Mouse (Mus musculus) limb, embryonic 15.5 days (tissue): ENCODE data around the gene Zfp385b. TPM values are rescaled to one million over a fixed set of nuclear protein-coding genes. Genes with fewer than 3 reads are reported as not detected.

Source experiments
- ATAC-seq: fragments of 200-750 bp; cut with Nextera tagmentation; 2 replicates; pipeline ENCODE4 v1.8.0; 2017; ENCODE audit warnings: low read depth, moderate TSS enrichment; ENCODE audit not compliant: insufficient number of reproducible peaks, low FRiP score, low TSS enrichment
- H3K27ac ChIP-seq: fragments of 300-500 bp; sonication (generic); 2 replicates; pipeline ENCODE4 v1.5.1; 2015; ENCODE audit warnings: moderate library complexity, mild to moderate bottlenecking, inconsistent platforms
- H3K27me3 ChIP-seq: fragments of 300-500 bp; sonication (generic); 2 replicates; pipeline ENCODE4 v1.6.1; 2015; ENCODE audit warnings: inconsistent platforms
- H3K36me3 ChIP-seq: fragments of 300-500 bp; sonication (generic); 2 replicates; pipeline ENCODE4 v1.6.1; 2015; ENCODE audit warnings: inconsistent platforms
- H3K4me1 ChIP-seq: fragments of 300-500 bp; sonication (generic); 2 replicates; pipeline ENCODE4 v1.6.1; 2015; ENCODE audit warnings: inconsistent platforms
- H3K4me2 ChIP-seq: fragments of 300-500 bp; sonication (generic); 2 replicates; pipeline ENCODE4 v1.6.1; 2015; ENCODE audit warnings: mild to moderate bottlenecking, inconsistent platforms
- H3K4me3 ChIP-seq: fragments of 300-500 bp; sonication (generic); 2 replicates; pipeline ENCODE4 v1.5.1; 2015; ENCODE audit warnings: mild to moderate bottlenecking, inconsistent platforms
- H3K9ac ChIP-seq: fragments of 300-500 bp; sonication (generic); 2 replicates; pipeline ENCODE4 v1.6.1; 2015; ENCODE audit warnings: inconsistent platforms
- H3K9me3 ChIP-seq: fragments of 300-500 bp; sonication (generic); 2 replicates; pipeline ENCODE4 v1.6.1; 2016; ENCODE audit warnings: inconsistent platforms
- WGBS: fragments of 180-500 bp; shearing (Covaris S2); methylation state at CpG from one replicate; pipeline ENCODE4 v1.1.7; 2015; 5-methylcytosine and 5-hydroxymethylcytosine counted together
- polyA plus RNA-seq: library from polyadenylated mRNA; unstranded; fragments of >200 nt; fragmentation: Nextera tagmentation; extraction: Ambion mirVana; gene quantifications from 2 replicates; pipeline ENCODE4 v1.2.1, GENCODE M21; 2015

Gene Zfp385b
- polyA plus RNA-seq, 1 experiment from 2014 or later, result 12.9 TPM

DNA sequence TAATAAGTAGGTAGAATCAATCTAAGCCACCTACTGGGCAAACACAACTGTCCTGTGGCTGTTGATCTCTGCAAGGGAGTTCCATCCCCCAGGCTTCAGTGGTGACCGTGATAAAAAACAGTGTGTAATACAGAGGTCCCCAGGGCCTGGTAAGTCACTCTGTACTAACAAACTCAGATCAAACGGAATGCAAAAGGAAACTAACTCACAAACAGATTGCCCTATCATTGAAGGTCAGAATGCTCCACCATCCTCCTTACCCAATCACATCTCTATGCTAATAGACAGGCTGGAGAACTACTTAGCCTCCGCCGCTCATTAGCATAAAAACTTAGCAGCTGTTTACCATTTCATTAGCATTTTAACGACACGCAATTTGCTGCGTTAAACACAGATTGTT is 313.1 kb downstream of the Zfp385b start:
- no peak overlapping the region for H3K4me3 ChIP-seq
- H3K4me2 ChIP-seq, result no peak overlapping the region
- no peak for ATAC-seq
- no peaks in the 10 kb centered on the region for H3K36me3 ChIP-seq
- 0 out of 2 replicates have a peak, but pooled peaks cover 4% of the 10 kb centered on the region for H3K4me1 ChIP-seq
- no peaks in the 10 kb centered on the region for H3K9me3 ChIP-seq
- WGBS, result 8% methylated on average over 7 of the region's 7 CpGs
- no peaks in the 10 kb centered on the region for H3K27me3 ChIP-seq
- H3K9ac ChIP-seq, result no peak overlapping the region
- H3K27ac ChIP-seq, result no peak overlapping the region

DNA sequence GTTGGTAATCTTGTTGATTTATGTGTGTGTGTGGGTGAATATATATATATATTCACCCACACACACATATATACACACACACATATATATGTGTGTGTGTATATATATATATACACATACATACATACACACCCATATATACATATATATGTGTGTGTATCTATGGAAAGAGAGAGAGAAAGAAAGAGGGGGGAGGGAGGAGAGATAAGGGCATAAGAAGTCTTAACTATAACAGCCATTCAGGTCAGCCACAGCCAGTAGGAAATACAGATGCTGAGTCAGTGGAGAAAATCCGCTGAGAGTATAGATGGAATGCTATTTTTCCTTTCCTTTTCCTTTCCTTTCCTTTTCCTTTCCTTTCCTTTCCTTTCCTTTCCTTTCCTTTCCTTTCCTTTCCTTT is 313.8 kb downstream of the Zfp385b start:
- ATAC-seq, result no peak
- 69% methylated on average over 1 of the region's 1 CpGs for WGBS

GRCm38 (mm10) chr2:77503674-77504351 is 315.6 kb downstream of the Zfp385b start:
- H3K4me2 ChIP-seq, result no peak overlapping the region
- 0 out of 2 replicates have a peak, but pooled peaks cover 4% of the 10 kb centered on the region for H3K4me1 ChIP-seq
- no peak overlapping the region for H3K27ac ChIP-seq
- no peak for ATAC-seq
- WGBS, result 91% methylated on average over 6 of the region's 6 CpGs
- H3K27me3 ChIP-seq, result no peaks in the 10 kb centered on the region
- H3K9ac ChIP-seq, result no peak overlapping the region
- no peak overlapping the region for H3K4me3 ChIP-seq
- no peaks in the 10 kb centered on the region for H3K36me3 ChIP-seq
- H3K9me3 ChIP-seq, result no peaks in the 10 kb centered on the region

More for the DNA sequence above, 313.8 kb downstream of the Zfp385b start:
- Histone ChIP-seq H3K4me3 (no peak overlapping the region), H3K9me3 (no peaks in the 10 kb centered on the region), H3K4me1 (0 out of 2 replicates have a peak, but pooled peaks cover 4% of the 10 kb centered on the region), H3K4me2 (no peak overlapping the region), H3K9ac (no peak overlapping the region), H3K27ac (no peak overlapping the region), H3K36me3 (no peaks in the 10 kb centered on the region), H3K27me3 (no peaks in the 10 kb centered on the region)

GRCm38 (mm10) chr2:77503217-77503616 is 316.2 kb downstream of the Zfp385b start:
- WGBS, result 87% methylated on average over 8 of the region's 8 CpGs
- no peak overlapping the region for H3K27ac ChIP-seq
- H3K9me3 ChIP-seq, result no peaks in the 10 kb centered on the region
- 0 out of 2 replicates have a peak, but pooled peaks cover 4% of the 10 kb centered on the region for H3K4me1 ChIP-seq
- H3K4me3 ChIP-seq, result no peak overlapping the region
- ATAC-seq, result no peak
- no peaks in the 10 kb centered on the region for H3K27me3 ChIP-seq
- no peak overlapping the region for H3K4me2 ChIP-seq
- no peak overlapping the region for H3K9ac ChIP-seq
- H3K36me3 ChIP-seq, result no peaks in the 10 kb centered on the region

DNA sequence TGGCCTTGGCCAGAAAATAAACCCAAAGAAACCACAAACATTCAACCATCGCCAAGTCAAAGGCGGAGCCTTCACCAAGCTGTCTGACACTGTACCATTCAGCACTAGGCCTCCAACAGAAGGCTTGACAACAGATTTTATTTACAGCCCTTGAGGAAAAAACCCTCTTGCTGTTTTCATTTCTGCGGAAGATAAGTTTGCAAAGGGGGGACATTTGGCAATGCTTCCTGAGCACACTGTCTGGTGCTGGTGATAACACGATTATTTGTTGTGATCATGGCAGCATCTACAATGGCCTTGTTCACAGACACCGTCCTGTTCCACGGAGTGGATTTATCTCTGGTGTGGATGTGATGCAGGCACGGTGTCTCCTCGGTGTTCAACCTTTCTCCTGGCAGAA is 317.0 kb downstream of the Zfp385b start:
- H3K27me3 ChIP-seq, result no peaks in the 10 kb centered on the region
- H3K4me2 ChIP-seq, result no peak overlapping the region
- no peak overlapping the region for H3K4me3 ChIP-seq
- H3K9ac ChIP-seq, result no peak overlapping the region
- 0 out of 2 replicates have a peak, but pooled peaks cover 4% of the 10 kb centered on the region for H3K4me1 ChIP-seq
- H3K36me3 ChIP-seq, result no peaks in the 10 kb centered on the region
- H3K9me3 ChIP-seq, result no peaks in the 10 kb centered on the region
- no peak for ATAC-seq
- no peak overlapping the region for H3K27ac ChIP-seq
- 84% methylated on average over 8 of the region's 8 CpGs for WGBS

DNA sequence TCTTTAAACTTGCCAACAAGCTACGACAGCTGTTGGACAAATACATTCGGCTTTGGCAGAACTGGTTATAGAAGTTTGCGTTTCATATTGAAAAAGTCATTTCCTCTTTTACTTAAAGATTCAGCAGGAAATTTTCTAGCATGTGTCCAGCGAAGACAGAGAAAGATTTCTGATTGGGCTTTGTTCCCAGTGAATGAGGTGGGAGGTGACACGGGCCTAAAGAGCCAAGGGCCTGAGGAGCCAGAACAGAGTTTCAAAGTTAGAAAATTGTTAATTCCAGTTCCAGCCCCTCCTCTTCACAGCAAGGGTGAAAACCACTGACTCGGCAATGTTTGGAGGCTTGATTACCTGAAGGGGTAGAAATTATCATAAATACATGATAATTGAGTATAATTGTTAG is 319.0 kb downstream of the Zfp385b start:
- H3K4me1 ChIP-seq, result no peaks in the 10 kb centered on the region
- no peak for ATAC-seq
- H3K9ac ChIP-seq, result no peak overlapping the region
- no peaks in the 10 kb centered on the region for H3K9me3 ChIP-seq
- H3K36me3 ChIP-seq, result no peaks in the 10 kb centered on the region
- H3K4me3 ChIP-seq, result no peak overlapping the region
- no peaks in the 10 kb centered on the region for H3K27me3 ChIP-seq
- H3K27ac ChIP-seq, result no peak overlapping the region
- WGBS, result 58% methylated on average over 6 of the region's 6 CpGs
- no peak overlapping the region for H3K4me2 ChIP-seq

- 81% methylated on average over 4 of the region's 4 CpGs for WGBS
- ATAC-seq, result no peak
- H3K9ac ChIP-seq, result no peak overlapping the region
- H3K4me2 ChIP-seq, result no peak overlapping the region
- no peaks in the 10 kb centered on the region for H3K36me3 ChIP-seq
- no peak overlapping the region for H3K4me3 ChIP-seq
- H3K9me3 ChIP-seq, result no peaks in the 10 kb centered on the region
- H3K27me3 ChIP-seq, result no peaks in the 10 kb centered on the region
- H3K4me1 ChIP-seq, result no peaks in the 10 kb centered on the region
- no peak overlapping the region for H3K27ac ChIP-seq
These were observed 321.1 kb downstream of the Zfp385b start for GRCm38 (mm10) chr2:77498379-77498778.

DNA sequence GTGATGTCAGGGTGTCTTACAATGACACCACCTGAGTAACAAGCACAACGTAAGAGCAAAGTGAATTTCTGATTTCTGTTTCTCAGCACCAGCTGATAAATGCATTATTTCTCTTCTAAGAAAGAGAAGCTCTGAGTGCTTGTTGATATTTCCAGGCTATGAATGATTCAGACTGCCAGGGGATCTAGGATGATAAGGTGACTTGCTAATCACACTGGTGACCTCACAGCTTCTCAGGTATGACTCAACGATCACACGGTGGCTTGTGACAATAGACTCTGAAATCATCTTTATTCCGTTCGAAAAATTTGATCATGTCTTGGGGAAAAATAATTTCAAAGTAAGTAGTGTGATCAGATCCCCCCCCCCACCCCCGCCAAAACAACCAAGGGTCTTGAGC is 321.5 kb downstream of the Zfp385b start:
- Histone ChIP-seq H3K9ac (no peak overlapping the region), H3K4me3 (no peak overlapping the region), H3K9me3 (no peaks in the 10 kb centered on the region), H3K4me1 (no peaks in the 10 kb centered on the region), H3K36me3 (no peaks in the 10 kb centered on the region), H3K27ac (no peak overlapping the region), H3K27me3 (no peaks in the 10 kb centered on the region), H3K4me2 (no peak overlapping the region)
- no peak for ATAC-seq
- WGBS, result 90% methylated on average over 6 of the region's 6 CpGs

DNA sequence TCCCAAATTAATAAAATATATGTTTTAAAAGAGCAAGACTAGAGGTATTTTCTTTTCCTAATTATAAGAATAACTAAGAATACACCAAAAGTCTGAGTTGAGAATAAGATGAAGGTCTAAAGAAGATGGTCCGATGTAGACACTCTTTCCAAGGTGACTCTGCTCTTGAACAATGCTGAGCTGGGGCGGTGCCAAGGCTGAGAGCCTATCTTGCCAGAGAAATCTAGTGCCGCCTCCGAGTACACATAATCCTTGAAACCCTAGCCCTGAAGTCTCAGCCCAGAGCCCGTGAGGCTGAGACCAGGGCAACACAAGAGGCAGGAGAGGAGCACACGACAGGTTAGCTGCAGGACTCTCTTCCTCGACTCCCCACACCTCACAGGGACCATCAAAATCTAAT is 323.4 kb downstream of the Zfp385b start:
- no peaks in the 10 kb centered on the region for H3K9me3 ChIP-seq
- no peak overlapping the region for H3K9ac ChIP-seq
- no peaks in the 10 kb centered on the region for H3K27me3 ChIP-seq
- ATAC-seq, result no peak
- WGBS, result 89% methylated on average over 7 of the region's 7 CpGs
- H3K4me1 ChIP-seq, result no peaks in the 10 kb centered on the region
- H3K4me3 ChIP-seq, result no peak overlapping the region
- no peak overlapping the region for H3K4me2 ChIP-seq
- no peaks in the 10 kb centered on the region for H3K36me3 ChIP-seq
- H3K27ac ChIP-seq, result no peak overlapping the region

DNA sequence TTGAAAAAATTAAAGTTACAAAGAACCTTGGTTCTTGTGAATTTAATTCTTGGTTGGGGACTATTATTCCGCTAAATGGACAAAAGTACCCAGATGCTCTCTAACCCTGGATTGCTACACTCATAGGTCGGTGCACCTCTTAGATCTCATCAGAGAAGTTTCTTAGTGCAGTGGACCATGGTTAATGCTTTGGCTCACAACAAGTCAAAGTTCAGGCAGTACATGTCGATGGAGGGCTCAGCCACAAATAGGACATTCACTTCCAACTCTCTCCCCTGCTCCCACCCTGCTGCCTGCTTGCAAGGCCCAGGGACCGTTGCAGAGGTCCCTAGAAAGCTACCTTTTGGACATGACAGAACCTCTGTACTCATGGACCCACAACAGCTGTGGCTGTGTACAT is 324.1 kb downstream of the Zfp385b start:
- no peaks in the 10 kb centered on the region for H3K4me1 ChIP-seq
- H3K9ac ChIP-seq, result no peak overlapping the region
- H3K36me3 ChIP-seq, result no peaks in the 10 kb centered on the region
- H3K27me3 ChIP-seq, result no peaks in the 10 kb centered on the region
- H3K4me2 ChIP-seq, result no peak overlapping the region
- ATAC-seq, result no peak
- H3K9me3 ChIP-seq, result no peaks in the 10 kb centered on the region
- no peak overlapping the region for H3K4me3 ChIP-seq
- WGBS, result 86% methylated on average over 4 of the region's 4 CpGs
- H3K27ac ChIP-seq, result no peak overlapping the region

DNA sequence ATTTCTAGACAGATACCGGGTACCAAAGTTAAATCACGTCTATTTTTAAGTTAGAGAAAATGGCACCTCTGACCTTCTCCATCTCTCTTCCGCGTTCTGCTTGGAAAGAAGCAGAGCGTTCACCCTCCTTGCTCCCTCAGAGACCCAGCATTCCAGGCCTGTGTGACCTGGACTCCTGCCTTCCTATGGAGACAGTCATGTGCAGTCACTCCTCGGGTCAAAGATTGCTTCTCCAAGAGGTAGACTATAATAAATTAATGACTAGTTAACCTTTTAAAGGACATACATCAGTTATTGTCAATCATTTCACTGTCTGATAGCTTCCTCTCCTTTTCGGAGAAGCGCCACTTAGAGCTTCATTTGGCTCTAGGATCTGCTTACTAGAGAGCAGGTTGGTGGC is 325.7 kb downstream of the Zfp385b start:
- no peak overlapping the region for H3K4me3 ChIP-seq
- no peaks in the 10 kb centered on the region for H3K36me3 ChIP-seq
- 89% methylated on average over 8 of the region's 8 CpGs for WGBS
- no peak for ATAC-seq
- H3K27ac ChIP-seq, result no peak overlapping the region
- no peak overlapping the region for H3K4me2 ChIP-seq
- no peaks in the 10 kb centered on the region for H3K9me3 ChIP-seq
- H3K27me3 ChIP-seq, result no peaks in the 10 kb centered on the region
- H3K4me1 ChIP-seq, result no peaks in the 10 kb centered on the region
- no peak overlapping the region for H3K9ac ChIP-seq

GRCm38 (mm10) chr2:77487151-77487550 is 332.3 kb downstream of the Zfp385b start:
- no peak for ATAC-seq
- 87% methylated on average over 8 of the region's 8 CpGs for WGBS
- no peak overlapping the region for H3K27ac ChIP-seq

GRCm38 (mm10) chr2:77481274-77481673 is 338.2 kb downstream of the Zfp385b start:
- 65% methylated on average over 10 of the region's 10 CpGs for WGBS
- Histone ChIP-seq H3K4me2 (no peak overlapping the region), H3K36me3 (no peaks in the 10 kb centered on the region), H3K4me1 (no peaks in the 10 kb centered on the region), H3K9ac (no peak overlapping the region), H3K27ac (no peak overlapping the region), H3K27me3 (no peaks in the 10 kb centered on the region), H3K9me3 (no peaks in the 10 kb centered on the region), H3K4me3 (no peak overlapping the region)
- no peak for ATAC-seq

More at GRCm38 (mm10) chr2:77487151-77487550, 332.3 kb downstream of the Zfp385b start:
- Histone ChIP-seq H3K36me3 (no peaks in the 10 kb centered on the region), H3K27me3 (no peaks in the 10 kb centered on the region), H3K4me2 (no peak overlapping the region), H3K4me1 (no peaks in the 10 kb centered on the region), H3K9ac (no peak overlapping the region), H3K9me3 (no peaks in the 10 kb centered on the region), H3K4me3 (no peak overlapping the region)
